Mouse (Mus musculus) hindbrain, embryonic 11.5 days (tissue): ENCODE measurements around the gene Gm10197. TPM values are rescaled to one million over a fixed set of nuclear protein-coding genes. Genes with fewer than 3 reads are reported as not detected.

Experiments
- ATAC-seq: fragments of 200-750 bp; cut with Nextera tagmentation; 2 replicates; pipeline ENCODE4 v1.8.0; 2017; ENCODE audit warnings: mild to moderate bottlenecking, moderate TSS enrichment, moderate library complexity; ENCODE audit not compliant: low FRiP score
- DNase-seq: peaks from one replicate; pipeline ENCODE4 v3.0.0-alpha.2; 2015; ENCODE audit warnings: low spot score
- H3K27ac ChIP-seq: fragments of 300-500 bp; sonication (generic); 2 replicates; pipeline ENCODE4 v1.5.1; 2014; ENCODE audit warnings: mild to moderate bottlenecking, low read depth, low read length
- H3K27me3 ChIP-seq: fragments of 300-500 bp; sonication (generic); 2 replicates; pipeline ENCODE4 v1.6.1; 2014; ENCODE audit warnings: mild to moderate bottlenecking, low read length, moderate library complexity, mixed read lengths; ENCODE audit not compliant: control insufficient read depth, insufficient read depth
- H3K36me3 ChIP-seq: fragments of 300-500 bp; sonication (generic); 2 replicates; pipeline ENCODE4 v1.6.1; 2014; ENCODE audit warnings: mild to moderate bottlenecking, low read length, moderate library complexity, mixed read lengths; ENCODE audit not compliant: control insufficient read depth, insufficient read depth
- H3K4me1 ChIP-seq: fragments of 300-500 bp; sonication (generic); replicated peaks from 2 replicates; pipeline ENCODE4 v1.6.1; 2014; ENCODE audit warnings: low read length, mixed read lengths; ENCODE audit not compliant: control insufficient read depth, insufficient read depth
- H3K4me2 ChIP-seq: fragments of 300-500 bp; sonication (generic); replicated peaks from 2 replicates; pipeline ENCODE4 v1.6.1; 2014; ENCODE audit warnings: mild to moderate bottlenecking, low read depth, low read length
- H3K4me3 ChIP-seq: fragments of 300-500 bp; sonication (generic); 2 replicates; pipeline ENCODE4 v1.5.1; 2014; ENCODE audit warnings: low read depth, low read length
- H3K9ac ChIP-seq: fragments of 300-500 bp; sonication (generic); 2 replicates; pipeline ENCODE4 v1.6.1; 2014; ENCODE audit warnings: low read depth, low read length
- H3K9me3 ChIP-seq: fragments of 300-500 bp; sonication (generic); 2 replicates; pipeline ENCODE4 v1.6.1; 2016; ENCODE audit warnings: low read length; ENCODE audit not compliant: control insufficient read depth
- WGBS: fragments of 180-500 bp; shearing (Covaris S2); extraction: QIAGEN DNeasy Blood & Tissue Kit; methylation state at CpG from one replicate; pipeline ENCODE4 v1.1.7; 2014; 5-methylcytosine and 5-hydroxymethylcytosine counted together
- polyA plus RNA-seq: library from polyadenylated mRNA; unstranded; fragments of >200 nt; fragmentation: Nextera tagmentation; extraction: Ambion mirVana; gene quantifications from 2 replicates; pipeline ENCODE4 v1.2.1, GENCODE M21; 2014

Gene Gm10197
- polyA plus RNA-seq, 1 experiment from 2014 or later = not detected

- Histone ChIP-seq H3K4me3 (no peak overlapping the region), H3K9ac (no peak overlapping the region), H3K9me3 (no peaks in the 10 kb centered on the region), H3K36me3 (no peaks in the 10 kb centered on the region), H3K4me1 (no peaks in the 10 kb centered on the region), H3K27me3 (no peaks in the 10 kb centered on the region), H3K4me2 (no peak overlapping the region), H3K27ac (peak overlapping the region; percentile 30; the same call in 1 of the 2 replicates)
- WGBS = 73% methylated on average over 22 of the region's 22 CpGs
- peak; percentile 65; the same call in 1 of the 2 replicates for ATAC-seq
- no peak for DNase-seq
These were observed 12.2 kb downstream of the Gm10197 start for GRCm38 (mm10) chr19:53359160-53360033.

GRCm38 (mm10) chr19:53355065-53355464, 16.5 kb downstream of the Gm10197 start:
- no peaks in the 10 kb centered on the region for H3K9me3 ChIP-seq
- H3K4me2 ChIP-seq = no peak overlapping the region
- no peak overlapping the region for H3K27ac ChIP-seq
- ATAC-seq (no peak), DNase-seq (no peak)
- no peak overlapping the region for H3K9ac ChIP-seq
- no peaks in the 10 kb centered on the region for H3K27me3 ChIP-seq
- no peak overlapping the region for H3K4me3 ChIP-seq
- H3K36me3 ChIP-seq = 0 out of 2 replicates have a peak, but pooled peaks cover 4% of the 10 kb centered on the region
- WGBS = 90% methylated on average over 16 of the region's 16 CpGs
- H3K4me1 ChIP-seq = no peaks in the 10 kb centered on the region

- Histone ChIP-seq H3K27ac (no peak overlapping the region), H3K4me1 (no peaks in the 10 kb centered on the region), H3K4me3 (no peak overlapping the region), H3K4me2 (no peak overlapping the region), H3K36me3 (0 out of 2 replicates have a peak, but pooled peaks cover 4% of the 10 kb centered on the region), H3K27me3 (no peaks in the 10 kb centered on the region), H3K9ac (no peak overlapping the region), H3K9me3 (no peaks in the 10 kb centered on the region)
- no peak for DNase-seq
- ATAC-seq = no peak
- 83% methylated on average over 7 of the region's 7 CpGs for WGBS
These were observed 17.1 kb downstream of the Gm10197 start for GRCm38 (mm10) chr19:53354271-53355000.

- no peaks in the 10 kb centered on the region for H3K27me3 ChIP-seq
- 93% methylated on average over 7 of the region's 7 CpGs for WGBS
- H3K27ac ChIP-seq = no peak overlapping the region
- H3K9me3 ChIP-seq = no peaks in the 10 kb centered on the region
- 0 out of 2 replicates have a peak, but pooled peaks cover 4% of the 10 kb centered on the region for H3K36me3 ChIP-seq
- no peak overlapping the region for H3K4me2 ChIP-seq
- ATAC-seq (no peak), DNase-seq (no peak)
- H3K4me3 ChIP-seq = no peak overlapping the region
- no peaks in the 10 kb centered on the region for H3K4me1 ChIP-seq
- H3K9ac ChIP-seq = no peak overlapping the region
These were observed 17.7 kb downstream of the Gm10197 start for GRCm38 (mm10) chr19:53353864-53354263.

GRCm38 (mm10) chr19:53345766-53346165, 25.8 kb downstream of the Gm10197 start:
- H3K9me3 ChIP-seq = no peaks in the 10 kb centered on the region
- no peaks in the 10 kb centered on the region for H3K4me1 ChIP-seq
- H3K27me3 ChIP-seq = no peaks in the 10 kb centered on the region
- peaks cover 2% of the 10 kb centered on the region; the same call in 1 of the 2 replicates for H3K36me3 ChIP-seq
- DNase-seq (no peak), ATAC-seq (no peak)
- WGBS = 74% methylated on average over 14 of the region's 14 CpGs
- no peak overlapping the region for H3K4me2 ChIP-seq
- no peak overlapping the region for H3K9ac ChIP-seq
- H3K27ac ChIP-seq = no peak overlapping the region
- no peak overlapping the region for H3K4me3 ChIP-seq

GRCm38 (mm10) chr19:53344062-53344461, 27.5 kb downstream of the Gm10197 start:
- DNase-seq = no peak
- Histone ChIP-seq H3K4me3 (no peak overlapping the region), H3K27ac (no peak overlapping the region), H3K9ac (no peak overlapping the region), H3K4me1 (no peaks in the 10 kb centered on the region; the same call in 1 of the 2 replicates), H3K4me2 (no peak overlapping the region), H3K9me3 (no peaks in the 10 kb centered on the region), H3K27me3 (no peaks in the 10 kb centered on the region), H3K36me3 (peaks cover 2% of the 10 kb centered on the region; the same call in 1 of the 2 replicates)
- ATAC-seq = no peak
- 87% methylated on average over 16 of the region's 16 CpGs for WGBS

- no peak for ATAC-seq
- H3K4me2 ChIP-seq = no peak overlapping the region
- no peaks in the 10 kb centered on the region; the same call in 1 of the 2 replicates for H3K4me1 ChIP-seq
- whole genome bisulfite sequencing = 93% methylated on average over 13 of the region's 13 CpGs
- no peaks in the 10 kb centered on the region for H3K9me3 ChIP-seq
- H3K4me3 ChIP-seq = no peak overlapping the region
- no peak overlapping the region for H3K27ac ChIP-seq
- no peak for DNase-seq
- H3K27me3 ChIP-seq = no peaks in the 10 kb centered on the region
- peaks cover 2% of the 10 kb centered on the region; the same call in 1 of the 2 replicates for H3K36me3 ChIP-seq
- no peak overlapping the region for H3K9ac ChIP-seq
These were observed 28.2 kb downstream of the Gm10197 start for GRCm38 (mm10) chr19:53343174-53343881.

GRCm38 (mm10) chr19:53340423-53340822, 31.1 kb downstream of the Gm10197 start:
- Histone ChIP-seq H3K4me3 (no peak overlapping the region), H3K36me3 (0 out of 2 replicates have a peak, but pooled peaks cover 2% of the 10 kb centered on the region), H3K9me3 (no peaks in the 10 kb centered on the region), H3K27ac (no peak overlapping the region), H3K4me1 (no peaks in the 10 kb centered on the region; the same call in 1 of the 2 replicates), H3K4me2 (no peak overlapping the region), H3K9ac (no peak overlapping the region), H3K27me3 (no peaks in the 10 kb centered on the region)
- DNase-seq (no peak), ATAC-seq (no peak)
- WGBS = 36% methylated on average over 6 of the region's 6 CpGs
